In the genomic region with DNA sequence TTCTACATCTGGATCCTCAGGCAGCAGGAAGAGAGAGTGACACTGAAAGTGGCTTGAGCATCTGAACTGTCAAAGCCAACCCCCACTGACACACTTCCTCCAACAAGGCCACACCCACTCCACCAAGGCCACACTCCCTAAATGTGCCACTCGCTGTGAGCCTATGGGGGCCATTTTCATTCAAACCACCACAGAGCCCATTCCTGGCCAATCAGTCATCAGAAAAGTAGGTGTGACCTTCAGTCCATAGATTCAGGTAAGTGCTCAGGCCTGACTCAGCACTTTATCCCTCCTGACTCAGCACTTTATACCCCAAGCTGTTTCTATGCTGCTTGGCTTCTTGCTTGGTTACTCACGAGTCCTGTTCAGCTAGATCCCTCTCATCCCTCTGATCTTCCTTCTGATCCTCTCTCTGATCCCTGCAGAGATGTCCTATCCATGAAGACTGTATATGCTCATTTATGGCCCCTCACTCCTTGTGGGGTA, we compare ENCODE assay signal across 26 mouse cellular contexts.
"Had no signal": no experiment of that assay in that cellular context is flagged by ENCODE, and none has a peak within 500 bp of the region (broad histone marks: within the 10 kb centered on the region; RNA-seq: fewer than 3 reads in every experiment).

No protein-coding gene starts in this region.

- H3K9ac ChIP-seq: heart, embryonic 12.5 days; hindbrain, embryonic 12.5 days; hindbrain, embryonic 14.5 days; kidney, embryonic 15.5 days; limb, embryonic 13.5 days; limb, embryonic 15.5 days; liver, embryonic 12.5 days; liver, embryonic 14.5 days had no signal

- H3K27ac ChIP-seq: gastrocnemius, adult 2 months; heart, embryonic 10.5 days; hindbrain, embryonic 10.5 days; hindbrain, embryonic 12.5 days; hindbrain, embryonic 14.5 days; kidney, embryonic 15.5 days; kidney, postnatal 0 days; limb, embryonic 13.5 days; limb, embryonic 15.5 days; liver, embryonic 12.5 days; liver, embryonic 14.5 days had no signal

- H3K27me3 ChIP-seq: heart, embryonic 12.5 days; hindbrain, embryonic 12.5 days; kidney, embryonic 15.5 days; limb, embryonic 13.5 days; limb, embryonic 15.5 days; liver, embryonic 12.5 days had no signal

- DNase-seq: gastrocnemius, adult 2 months; gastrocnemius, postnatal 10 days; gastrocnemius, postnatal 25 days; heart, adult 18-20 months; heart, postnatal 10 days; heart, postnatal 4 days; kidney, adult 11 months; kidney, adult 2 months; kidney, adult 9 months; kidney, postnatal 14 days; kidney, postnatal 36 days; layer of hippocampus, postnatal 36 days; left cerebral cortex, postnatal 4 days had no signal

- H3K4me1 ChIP-seq: heart, embryonic 12.5 days had no signal

- H3K36me3 ChIP-seq: heart, embryonic 10.5 days; heart, embryonic 12.5 days; hindbrain, embryonic 10.5 days; hindbrain, embryonic 12.5 days; kidney, embryonic 15.5 days; limb, embryonic 13.5 days; limb, embryonic 15.5 days; liver, embryonic 12.5 days had no signal

- H3K9me3 ChIP-seq: heart, embryonic 10.5 days; hindbrain, embryonic 10.5 days; hindbrain, embryonic 12.5 days; limb, embryonic 15.5 days; liver, embryonic 12.5 days had no signal

- ATAC-seq: hindbrain, embryonic 16.5 days; intestine, embryonic 16.5 days; liver, embryonic 12.5 days had no signal

- H3K4me2 ChIP-seq: heart, embryonic 12.5 days; hindbrain, embryonic 12.5 days; hindbrain, embryonic 14.5 days; kidney, embryonic 15.5 days; limb, embryonic 13.5 days; limb, embryonic 15.5 days; liver, embryonic 12.5 days had no signal

- H3K4me3 ChIP-seq: gastrocnemius, adult 2 months; heart, embryonic 10.5 days; heart, embryonic 12.5 days; hindbrain, embryonic 10.5 days; hindbrain, embryonic 12.5 days; kidney, embryonic 15.5 days; limb, embryonic 13.5 days; limb, embryonic 15.5 days; liver, embryonic 12.5 days had no signal
